In genomic region chr12:119357418-119358241, GRCm38 (mm10) we compare ENCODE assay signal across 12 mouse cellular contexts. TPM values are rescaled to one million over a fixed set of nuclear protein-coding genes. Genes with fewer than 3 reads are reported as not detected.
A peak's percentile ranks its signal among the peaks of the same experiment; 100 is the strongest.
DNase-seq lines count a peak whose midpoint lies in the region; ATAC-seq lines count a peak whose summit lies in the region.
"Had no signal": no experiment of that assay in that cellular context is flagged by ENCODE, and none has a peak within 500 bp of the region (broad histone marks: within the 10 kb centered on the region; RNA-seq: fewer than 3 reads in every experiment).

No protein-coding gene starts in this region.

- no peaks in the 10 kb centered on the region for H3K36me3 ChIP-seq in midbrain, embryonic 11.5 days (ENCODE audit: control insufficient read depth, insufficient read depth, low read length)
- no peaks in the 10 kb centered on the region for H3K36me3 ChIP-seq in midbrain, embryonic 10.5 days
- no peaks in the 10 kb centered on the region for H3K36me3 ChIP-seq in forebrain, embryonic 14.5 days (ENCODE audit: control insufficient read depth, insufficient read depth, low read length)
- no peaks in the 10 kb centered on the region for H3K36me3 ChIP-seq in midbrain, embryonic 14.5 days (ENCODE audit: control insufficient read depth, insufficient read depth, low read length)
- H3K36me3 ChIP-seq: embryonic facial prominence, embryonic 15.5 days; liver, embryonic 15.5 days had no signal

- H3K4me3 ChIP-seq in midbrain, embryonic 11.5 days (ENCODE audit: low read depth, low read length): no peak overlapping the region
- H3K4me3 ChIP-seq in midbrain, embryonic 10.5 days: no peak overlapping the region
- H3K4me3 ChIP-seq in forebrain, embryonic 14.5 days (ENCODE audit: low read depth, low read length): no peak overlapping the region
- H3K4me3 ChIP-seq in midbrain, embryonic 14.5 days (replicated peaks; ENCODE audit: low read depth, low read length): no peak overlapping the region
- H3K4me3 ChIP-seq: embryonic facial prominence, embryonic 15.5 days; liver, embryonic 15.5 days had no signal

- DNase-seq in midbrain, embryonic 11.5 days (ENCODE audit: low spot score, missing footprints): no peak
- DNase-seq in midbrain, embryonic 10.5 days (ENCODE audit: low spot score): no peak
- peak; percentile 49 for DNase-seq in forebrain, embryonic 14.5 days (ENCODE audit: low spot score)
- peak; percentile 35 to 65 for DNase-seq in layer of hippocampus, adult 18-20 months (ENCODE audit: low spot score in 2 of 2)
- peak; percentile 51 for DNase-seq in midbrain, embryonic 14.5 days
- no peak for DNase-seq in gastrocnemius, postnatal 10 days
- no peak for DNase-seq in kidney, adult 8-10 months
- DNase-seq in adrenal gland, adult 2 months: no peak
- DNase-seq: adrenal gland, postnatal 36 days had no signal

- H3K4me1 ChIP-seq in midbrain, embryonic 11.5 days (ENCODE audit: control insufficient read depth, insufficient read depth, low read length): peaks cover 3% of the 10 kb centered on the region; the same call in 1 of the 2 replicates
- H3K4me1 ChIP-seq in midbrain, embryonic 10.5 days: peaks cover 13% of the 10 kb centered on the region
- H3K4me1 ChIP-seq in forebrain, embryonic 14.5 days (ENCODE audit: control insufficient read depth, insufficient read depth, low read length): no peaks in the 10 kb centered on the region
- peaks cover 3% of the 10 kb centered on the region; the same call in 1 of the 2 replicates for H3K4me1 ChIP-seq in midbrain, embryonic 14.5 days (ENCODE audit: control insufficient read depth, insufficient read depth, low read length)
- H3K4me1 ChIP-seq: embryonic facial prominence, embryonic 15.5 days; liver, embryonic 15.5 days had no signal

- 39% methylated on average over 7 of the region's 7 CpGs for whole genome bisulfite sequencing in midbrain, embryonic 11.5 days
- WGBS in midbrain, embryonic 10.5 days: 62% methylated on average over 7 of the region's 7 CpGs
- WGBS in forebrain, embryonic 14.5 days: 36% methylated on average over 7 of the region's 7 CpGs
- 16% methylated on average over 7 of the region's 7 CpGs for WGBS in midbrain, embryonic 14.5 days

- ATAC-seq in midbrain, embryonic 11.5 days (ENCODE audit: low FRiP score): peak; percentile 78
- peak; percentile 82 for ATAC-seq in forebrain, embryonic 14.5 days
- ATAC-seq in midbrain, embryonic 14.5 days (ENCODE audit: low FRiP score, low TSS enrichment): peak; percentile 77

- no peaks in the 10 kb centered on the region for H3K9me3 ChIP-seq in midbrain, embryonic 11.5 days (ENCODE audit: control insufficient read depth, low read length)
- no peaks in the 10 kb centered on the region for H3K9me3 ChIP-seq in midbrain, embryonic 10.5 days (replicated peaks)
- no peaks in the 10 kb centered on the region for H3K9me3 ChIP-seq in forebrain, embryonic 14.5 days (replicated peaks; ENCODE audit: control insufficient read depth, low read length)
- no peaks in the 10 kb centered on the region for H3K9me3 ChIP-seq in midbrain, embryonic 14.5 days (ENCODE audit: control insufficient read depth, low read length)
- H3K9me3 ChIP-seq: embryonic facial prominence, embryonic 15.5 days; liver, embryonic 15.5 days had no signal

- H3K4me2 ChIP-seq in midbrain, embryonic 11.5 days: peak overlapping the region; percentile 9; the same call in 1 of the 2 replicates
- no peak overlapping the region for H3K4me2 ChIP-seq in forebrain, embryonic 14.5 days (ENCODE audit: low read length)
- peak overlapping the region; percentile 34 for H3K4me2 ChIP-seq in midbrain, embryonic 14.5 days (ENCODE audit: low read length)
- H3K4me2 ChIP-seq: embryonic facial prominence, embryonic 15.5 days; heart, embryonic 11.5 days; liver, embryonic 15.5 days had no signal

- no peak overlapping the region for H3K27ac ChIP-seq in midbrain, embryonic 11.5 days (ENCODE audit: low read depth, low read length)
- H3K27ac ChIP-seq in midbrain, embryonic 10.5 days (replicated peaks): no peak overlapping the region
- H3K27ac ChIP-seq in forebrain, embryonic 14.5 days (ENCODE audit: low read depth, low read length): peak overlapping the region; percentile 6; the same call in 1 of the 2 replicates
- no peak overlapping the region for H3K27ac ChIP-seq in midbrain, embryonic 14.5 days (replicated peaks; ENCODE audit: low read depth, low read length)
- H3K27ac ChIP-seq: embryonic facial prominence, embryonic 15.5 days; liver, embryonic 15.5 days had no signal

- no peaks in the 10 kb centered on the region for H3K27me3 ChIP-seq in midbrain, embryonic 11.5 days (ENCODE audit: control insufficient read depth, insufficient read depth, low read length)
- H3K27me3 ChIP-seq in midbrain, embryonic 10.5 days (ENCODE audit: low read depth, poor library complexity, severe bottlenecking): no peaks in the 10 kb centered on the region
- H3K27me3 ChIP-seq in forebrain, embryonic 14.5 days (replicated peaks; ENCODE audit: control insufficient read depth, insufficient read depth, low read length): no peaks in the 10 kb centered on the region
- no peaks in the 10 kb centered on the region for H3K27me3 ChIP-seq in midbrain, embryonic 14.5 days (ENCODE audit: control insufficient read depth, insufficient read depth, low read length)
- H3K27me3 ChIP-seq: embryonic facial prominence, embryonic 15.5 days; liver, embryonic 15.5 days had no signal

- no peak overlapping the region for H3K9ac ChIP-seq in midbrain, embryonic 11.5 days (ENCODE audit: low read length)
- no peak overlapping the region for H3K9ac ChIP-seq in forebrain, embryonic 14.5 days (ENCODE audit: low read length)
- no peak overlapping the region for H3K9ac ChIP-seq in midbrain, embryonic 14.5 days (replicated peaks; ENCODE audit: low read length)
- H3K9ac ChIP-seq: embryonic facial prominence, embryonic 15.5 days; liver, embryonic 15.5 days had no signal

RNA-seq across cellular contexts. Expression of gene Macc1, which starts 43.6 kb away (rescaled TPM):
- 0.05 and 0.17 TPM in 2 replicates for polyA plus RNA-seq in midbrain, embryonic 11.5 days (2014; fragmentation: Nextera tagmentation; extraction: Ambion mirVana)
- 0.06 and 0.10 TPM in 2 replicates for polyA plus RNA-seq in midbrain, embryonic 10.5 days (2016; fragmentation: Nextera tagmentation; extraction: Ambion mirVana)
- not detected in 2 replicates for polyA plus RNA-seq in forebrain, embryonic 14.5 days (2014; fragmentation: Nextera tagmentation; extraction: Ambion mirVana)
- total RNA-seq in layer of hippocampus, adult 18-20 months (2021): under 1 TPM in 1 of 2 experiments, not detected in 1; 0.08 TPM
- 0.05 TPM in 1 of 2 replicates, not detected in the other for polyA plus RNA-seq in midbrain, embryonic 14.5 days (2014; fragmentation: Nextera tagmentation; extraction: Ambion mirVana)
- total RNA-seq in gastrocnemius, postnatal 10 days (2021): not detected
- not detected for total RNA-seq in adrenal gland, adult 2 months (2021)
- polyA plus RNA-seq in adrenal gland, adult 2 months (2012; rRNA removed): not detected in 2 replicates

Comparison
In these comparisons a context has a peak if more than half of its experiments do, and no peak if none do; other contexts are left out.
1. DNase-seq: peak in forebrain, embryonic 14.5 days (single experiment), layer of hippocampus, adult 18-20 months (2 of 2) and midbrain, embryonic 14.5 days (single experiment); none in midbrain, embryonic 11.5 days (single experiment), midbrain, embryonic 10.5 days (single experiment), gastrocnemius, postnatal 10 days (single experiment), kidney, adult 8-10 months (0 of 2) and adrenal gland, adult 2 months (single experiment).
2. Peak in every context shown above with its lines, with median percentiles within 50 percentile points of each other: ATAC-seq.